Mouse (Mus musculus) cerebellum, adult 2 months (tissue): ENCODE data around the gene E2f1. TPM values are rescaled to one million over a fixed set of nuclear protein-coding genes. Genes with fewer than 3 reads are reported as not detected.

Source experiments
- DNase-seq, 2 experiments: peaks; one replicate each; pipeline ENCODE4 v3.0.0; 2021
- H3K27ac ChIP-seq: fragments of 200-500 bp; 2 replicates; pipeline ENCODE4 v1.5.1; 2012; ENCODE audit warnings: low read length, control low read depth, inconsistent platforms; ENCODE audit not compliant: insufficient read depth
- H3K27me3 ChIP-seq: fragments of 200-500 bp; 2 replicates; pipeline ENCODE4 v1.6.1; 2012; ENCODE audit warnings: inconsistent platforms, mild to moderate bottlenecking, low read length, moderate library complexity; ENCODE audit not compliant: control insufficient read depth, insufficient read depth
- H3K4me1 ChIP-seq: fragments of 200-500 bp; 2 replicates; pipeline ENCODE4 v1.6.1; 2011; ENCODE audit warnings: low read length; ENCODE audit not compliant: control insufficient read depth, insufficient read depth
- H3K4me3 ChIP-seq: fragments of 200-500 bp; replicated peaks from 2 replicates; pipeline ENCODE3; 2011; ENCODE audit warnings: mild to moderate bottlenecking, low read depth, low read length, control low read depth; ENCODE audit not compliant: insufficient read depth
- CTCF ChIP-seq: fragments of 200-500 bp; IDR thresholded peaks from 2 replicates; pipeline ENCODE4 v1.5.1; 2011; ENCODE audit warnings: low read depth, mild to moderate bottlenecking, control low read depth, low read length, moderate library complexity, borderline replicate concordance; ENCODE audit not compliant: insufficient read depth
- POLR2A ChIP-seq: fragments of 200-500 bp; IDR thresholded peaks from 2 replicates; pipeline ENCODE4 v1.6.1; 2011; ENCODE audit warnings: low read length, control low read depth, borderline replicate concordance; ENCODE audit not compliant: insufficient read depth
- WGBS: fragments of 180-500 bp; shearing (Covaris S2); methylation state at CpG from one replicate; pipeline ENCODE4 v1.1.7; 2018; 5-methylcytosine and 5-hydroxymethylcytosine counted together
- polyA plus RNA-seq: library from polyadenylated mRNA; depleted of rRNA; stranded (reverse); fragments of >200 nt; gene quantifications from 2 replicates; pipeline ENCODE4 v1.2.3, GENCODE M21; 2012

E2f1 gene
- polyA plus RNA-seq, 1 experiment, result 5.0 TPM

- peaks cover 16% of the 10 kb centered on the region for H3K4me1 ChIP-seq
- no peak within 1 kb of the TSS for H3K27ac ChIP-seq
- WGBS, result 54% methylated on average over 10 of the region's 10 CpGs
- peak; percentile 26 to 43 for DNase-seq
- TF ChIP-seq CTCF (no peak), POLR2A (no peak)
- no peak within 1 kb of the TSS for H3K4me3 ChIP-seq
- H3K27me3 ChIP-seq, result no peaks in the 10 kb centered on the region
These were observed 23.0 kb downstream of the E2f1 start, which contains the start of gene 1700003F12Rik for GRCm38 (mm10) chr2:154546711-154547110. Gene 1700003F12Rik, plus strand, starts transcription at chr2:154547085.

- TF ChIP-seq POLR2A (no peak), CTCF (peak; percentile 25; the same call in 1 of the 2 replicates)
- H3K4me3 ChIP-seq, result no peak overlapping the region
- DNase-seq, result peak; percentile 98 to 99
- WGBS, result 29% methylated on average over 9 of the region's 9 CpGs
- H3K4me1 ChIP-seq, result peaks cover 11% of the 10 kb centered on the region
- H3K27me3 ChIP-seq, result no peaks in the 10 kb centered on the region
- H3K27ac ChIP-seq, result no peak overlapping the region
These were observed 25.9 kb downstream of the E2f1 start for GRCm38 (mm10) chr2:154543567-154544347.

GRCm38 (mm10) chr2:154541630-154542029 is 28.1 kb downstream of the E2f1 start:
- TF ChIP-seq CTCF (no peak), POLR2A (no peak)
- H3K27me3 ChIP-seq, result no peaks in the 10 kb centered on the region
- WGBS, result 95% methylated on average over 2 of the region's 2 CpGs
- DNase-seq, result no peak
- peaks cover 19% of the 10 kb centered on the region for H3K4me1 ChIP-seq
- H3K27ac ChIP-seq, result no peak overlapping the region
- H3K4me3 ChIP-seq, result no peak overlapping the region

- Histone ChIP-seq H3K27me3 (no peaks in the 10 kb centered on the region), H3K4me3 (no peak overlapping the region), H3K27ac (no peak overlapping the region), H3K4me1 (peaks cover 19% of the 10 kb centered on the region)
- peak; percentile 47 to 53 for DNase-seq
- WGBS, result 61% methylated on average over 3 of the region's 3 CpGs
- TF ChIP-seq POLR2A (no peak), CTCF (peak; percentile 62)
These were observed 30.0 kb downstream of the E2f1 start for GRCm38 (mm10) chr2:154539720-154540119.

- WGBS, result 67% methylated on average over 3 of the region's 3 CpGs
- H3K27me3 ChIP-seq, result no peaks in the 10 kb centered on the region
- H3K4me1 ChIP-seq, result peaks cover 13% of the 10 kb centered on the region
- TF ChIP-seq CTCF, result no peak
- no peak for TF ChIP-seq POLR2A
- DNase-seq, result no peak
- no peak overlapping the region for H3K4me3 ChIP-seq
- no peak overlapping the region for H3K27ac ChIP-seq
These were observed 31.0 kb downstream of the E2f1 start for GRCm38 (mm10) chr2:154538710-154539109.

- 5% methylated on average over 2 of the region's 2 CpGs for WGBS
- Histone ChIP-seq H3K27me3 (no peaks in the 10 kb centered on the region), H3K4me3 (no peak overlapping the region), H3K27ac (no peak overlapping the region), H3K4me1 (peaks cover 12% of the 10 kb centered on the region)
- DNase-seq, result peak; percentile 48 to 78
- TF ChIP-seq POLR2A (no peak), CTCF (no peak)
These were observed 31.4 kb downstream of the E2f1 start for GRCm38 (mm10) chr2:154538310-154538709.

- no peak for TF ChIP-seq CTCF
- TF ChIP-seq POLR2A, result no peak
- peaks cover 12% of the 10 kb centered on the region for H3K4me1 ChIP-seq
- no peak overlapping the region for H3K27ac ChIP-seq
- no peak overlapping the region for H3K4me3 ChIP-seq
- no peak for DNase-seq
- no peaks in the 10 kb centered on the region for H3K27me3 ChIP-seq
- 85% methylated on average over 12 of the region's 12 CpGs for WGBS
These were observed 34.9 kb downstream of the E2f1 start for GRCm38 (mm10) chr2:154534704-154535270.

GRCm38 (mm10) chr2:154532888-154533287 is 36.8 kb downstream of the E2f1 start:
- H3K27me3 ChIP-seq, result no peaks in the 10 kb centered on the region
- no peak overlapping the region for H3K4me3 ChIP-seq
- no peak for DNase-seq
- TF ChIP-seq POLR2A (no peak), CTCF (no peak)
- peaks cover 3% of the 10 kb centered on the region for H3K4me1 ChIP-seq
- no peak overlapping the region for H3K27ac ChIP-seq
- WGBS, result 56% methylated on average over 3 of the region's 3 CpGs
